Mouse (Mus musculus) small intestine, adult 2 months (tissue): ENCODE data around the gene Baiap2l2.

Experiments
- CTCF ChIP-seq: fragments of 200-500 bp; IDR thresholded peaks from 2 replicates; pipeline ENCODE4 v1.5.1; 2012; ENCODE audit warnings: low read depth, mild to moderate bottlenecking, control low read depth, inconsistent platforms, low read length, moderate library complexity, mixed read lengths; ENCODE audit not compliant: insufficient replicate concordance, insufficient read length; ENCODE audit errors: extremely low read depth
- POLR2A ChIP-seq: fragments of 200-500 bp; IDR thresholded peaks from 2 replicates; pipeline ENCODE4 v1.6.1; 2012; ENCODE audit warnings: low read depth, mild to moderate bottlenecking, control low read depth, inconsistent platforms, low read length, moderate library complexity

DNA sequence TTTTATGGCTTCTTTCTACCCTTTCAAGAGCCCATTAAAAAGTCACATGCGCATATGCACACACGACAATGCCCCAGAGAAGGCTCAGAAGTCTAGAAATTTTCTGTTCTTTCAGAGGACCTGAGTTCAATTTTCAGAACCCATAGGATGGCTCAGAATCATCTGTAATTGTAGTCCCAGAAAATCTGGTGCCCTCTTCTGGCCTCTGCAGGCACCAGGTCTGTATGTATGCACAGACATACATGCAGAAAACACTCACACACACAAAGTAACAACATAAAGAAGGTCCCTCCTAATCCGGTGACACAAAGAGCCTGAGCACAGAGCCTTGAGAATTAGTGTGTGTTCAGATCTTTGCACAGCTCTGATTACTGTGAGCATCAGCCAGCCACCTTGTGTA lies 5.0 kb upstream of the Baiap2l2 start:
- TF ChIP-seq CTCF (no peak), POLR2A (no peak)
